Mouse (Mus musculus) C2C12 (cell line): ENCODE data around the gene Grifin.

Experiments
- CTCF ChIP-seq: IDR thresholded peaks from one replicate; pipeline ENCODE4 v1.5.1; 2011; ENCODE audit not compliant: control insufficient read depth, insufficient read depth, insufficient read length
- FOSL1 ChIP-seq: IDR thresholded peaks from one replicate; pipeline ENCODE4 v1.8.0; 2011; ENCODE audit warnings: mild to moderate bottlenecking, low read length; ENCODE audit not compliant: poor library complexity, insufficient read depth, severe bottlenecking
- MAX ChIP-seq: IDR thresholded peaks from one replicate; pipeline ENCODE4 v1.6.1; 2011; ENCODE audit warnings: mild to moderate bottlenecking, control low read depth
- USF1 ChIP-seq: IDR thresholded peaks from one replicate; pipeline ENCODE4 v1.6.1; 2011; ENCODE audit warnings: low read depth, mild to moderate bottlenecking, control low read depth, moderate library complexity

GRCm38 (mm10) chr5:140612191-140612590 is 47.3 kb upstream of the Grifin start:
- no peak for TF ChIP-seq CTCF
- TF ChIP-seq MAX = no peak
- TF ChIP-seq FOSL1 = no peak
- no peak for TF ChIP-seq USF1
